Mouse (Mus musculus): ENCODE measurements at regions not wholly inside any gene's neighbourhood (a gene's known extent, or its start where the extent isn't known, plus 50 kb on each side); places are given as distances from the start of the nearest gene placed in this dataset.
A peak's percentile ranks its signal among the peaks of the same experiment; 100 is the strongest.

- DNase-seq, result no peak
These were observed 169.9 kb upstream of the Plppr1 start for GRCm38 (mm10) chr4:48889074-48889592.

- DNase-seq, result no peak
These were observed 154.5 kb upstream of the Plppr1 start for GRCm38 (mm10) chr4:48904551-48904950.

GRCm38 (mm10) chr4:48905196-48905867 is 153.7 kb upstream of the Plppr1 start:
- no peak for DNase-seq

GRCm38 (mm10) chr4:48909161-48909560 is 149.9 kb upstream of the Plppr1 start:
- no peak for DNase-seq

GRCm38 (mm10) chr4:48913301-48913700 is 145.8 kb upstream of the Plppr1 start:
- no peak for DNase-seq

- peak; percentile 48 for DNase-seq
These were observed 134.3 kb upstream of the Plppr1 start for GRCm38 (mm10) chr4:48924576-48925459.

GRCm38 (mm10) chr4:48938420-48938819 is 120.7 kb upstream of the Plppr1 start:
- DNase-seq, result no peak

GRCm38 (mm10) chr4:48938892-48939291 is 120.2 kb upstream of the Plppr1 start:
- no peak for DNase-seq

- DNase-seq, result no peak
These were observed 113.7 kb upstream of the Plppr1 start for GRCm38 (mm10) chr4:48945266-48945818.

GRCm38 (mm10) chr4:48952965-48953364 is 106.1 kb upstream of the Plppr1 start:
- no peak for DNase-seq

GRCm38 (mm10) chr4:48975810-48976209 is 83.3 kb upstream of the Plppr1 start:
- DNase-seq, result no peak

GRCm38 (mm10) chr4:48992021-48992420 is 67.1 kb upstream of the Plppr1 start:
- DNase-seq, result no peak
